Mouse (Mus musculus) heart, embryonic 12.5 days (tissue): ENCODE results near the gene Irak3. TPM values are rescaled to one million over a fixed set of nuclear protein-coding genes. Genes with fewer than 3 reads are reported as not detected.

Experiments
- ATAC-seq: fragments of 200-750 bp; cut with Nextera tagmentation; 2 replicates; pipeline ENCODE4 v1.8.0; 2017; ENCODE audit warnings: moderate TSS enrichment, moderate library complexity; ENCODE audit not compliant: insufficient number of reproducible peaks, low FRiP score
- H3K27ac ChIP-seq: fragments of 300-500 bp; sonication (generic); 2 replicates; pipeline ENCODE4 v1.5.1; 2016; ENCODE audit warnings: mild to moderate bottlenecking, moderate library complexity; ENCODE audit not compliant: poor library complexity, severe bottlenecking
- H3K27me3 ChIP-seq: fragments of 300-500 bp; sonication (generic); replicated peaks from 2 replicates; pipeline ENCODE4 v1.6.1; 2016; ENCODE audit warnings: mild to moderate bottlenecking, moderate library complexity
- H3K36me3 ChIP-seq: fragments of 300-500 bp; sonication (generic); 2 replicates; pipeline ENCODE4 v1.6.1; 2016; ENCODE audit warnings: mild to moderate bottlenecking, moderate library complexity
- H3K4me1 ChIP-seq: fragments of 300-500 bp; sonication (generic); replicated peaks from 2 replicates; pipeline ENCODE4 v1.6.1; 2016; ENCODE audit warnings: mild to moderate bottlenecking
- H3K4me2 ChIP-seq: fragments of 300-500 bp; sonication (generic); 2 replicates; pipeline ENCODE4 v1.6.1; 2016; ENCODE audit warnings: mild to moderate bottlenecking, moderate library complexity
- H3K4me3 ChIP-seq: fragments of 300-500 bp; sonication (generic); 2 replicates; pipeline ENCODE4 v1.5.1; 2016; ENCODE audit warnings: mild to moderate bottlenecking
- H3K9ac ChIP-seq: fragments of 300-500 bp; sonication (generic); 2 replicates; pipeline ENCODE4 v1.6.1; 2016; ENCODE audit warnings: mild to moderate bottlenecking, moderate library complexity
- H3K9me3 ChIP-seq: fragments of 300-500 bp; sonication (generic); replicated peaks from 2 replicates; pipeline ENCODE4 v1.6.1; 2016; ENCODE audit warnings: mild to moderate bottlenecking, moderate library complexity
- WGBS: fragments of 180-500 bp; shearing (Covaris S2); methylation state at CpG from one replicate; pipeline ENCODE4 v1.1.7; 2016; 5-methylcytosine and 5-hydroxymethylcytosine counted together
- polyA plus RNA-seq: library from polyadenylated mRNA; unstranded; fragments of >200 nt; fragmentation: Nextera tagmentation; extraction: Ambion mirVana; gene quantifications from 2 replicates; pipeline ENCODE4 v1.2.1, GENCODE M21; 2016

The Irak3 gene
- polyA plus RNA-seq, 1 experiment from 2014 or later: 0.20 TPM

GRCm38 (mm10) chr10:120202467-120203250 is 729 bp upstream of the Irak3 start:
- H3K4me3 ChIP-seq: no peak overlapping the region
- H3K4me2 ChIP-seq: peak overlapping the region; percentile 85
- no peak overlapping the region for H3K27ac ChIP-seq
- H3K4me1 ChIP-seq: 0 out of 2 replicates have a peak, but pooled peaks cover 4% of the 10 kb centered on the region
- 70% methylated on average over 16 of the region's 16 CpGs for WGBS
- H3K36me3 ChIP-seq: no peaks in the 10 kb centered on the region
- H3K9ac ChIP-seq: no peak overlapping the region
- H3K27me3 ChIP-seq: peaks cover 8% of the 10 kb centered on the region; the same call in 1 of the 2 replicates
- ATAC-seq: no peak
- H3K9me3 ChIP-seq: no peaks in the 10 kb centered on the region

GRCm38 (mm10) chr10:120201131-120201921 is 604 bp downstream of the Irak3 start, which contains the start of gene Tmbim4:
Tmbim4 (plus strand) TSS chr10:120201590.
- Histone ChIP-seq H3K9me3 (no peaks in the 10 kb centered on the region), H3K27me3 (peaks cover 15% of the 10 kb centered on the region; the same call in 1 of the 2 replicates), H3K4me1 (0 out of 2 replicates have a peak, but pooled peaks cover 4% of the 10 kb centered on the region), H3K27ac (no peak within 1 kb of the TSS), H3K4me3 (peak within 1 kb of the TSS; percentile 54), H3K36me3 (no peaks in the 10 kb centered on the region), H3K4me2 (peak within 1 kb of the TSS; percentile 85), H3K9ac (peak within 1 kb of the TSS; percentile 35)
- WGBS: 1% methylated on average over 62 of the region's 65 CpGs
- peak; percentile 80 for ATAC-seq

- H3K4me3 ChIP-seq: no peak overlapping the region
- 0 out of 2 replicates have a peak, but pooled peaks cover 4% of the 10 kb centered on the region for H3K4me1 ChIP-seq
- H3K27me3 ChIP-seq: peaks cover 15% of the 10 kb centered on the region; the same call in 1 of the 2 replicates
- H3K9me3 ChIP-seq: no peaks in the 10 kb centered on the region
- no peak for ATAC-seq
- H3K4me2 ChIP-seq: no peak overlapping the region
- H3K36me3 ChIP-seq: no peaks in the 10 kb centered on the region
- 79% methylated on average over 14 of the region's 14 CpGs for WGBS
- no peak overlapping the region for H3K27ac ChIP-seq
- H3K9ac ChIP-seq: no peak overlapping the region
These were observed 4.7 kb downstream of the Irak3 start for GRCm38 (mm10) chr10:120197061-120197835.

GRCm38 (mm10) chr10:120193255-120193654 is 8.7 kb downstream of the Irak3 start:
- H3K4me3 ChIP-seq: no peak overlapping the region

GRCm38 (mm10) chr10:120192278-120192677 is 9.7 kb downstream of the Irak3 start:
- Histone ChIP-seq H3K4me2 (no peak overlapping the region), H3K9me3 (no peaks in the 10 kb centered on the region), H3K4me3 (no peak overlapping the region), H3K4me1 (0 out of 2 replicates have a peak, but pooled peaks cover 6% of the 10 kb centered on the region), H3K9ac (no peak overlapping the region), H3K27me3 (peaks cover 3% of the 10 kb centered on the region; the same call in 1 of the 2 replicates), H3K27ac (no peak overlapping the region), H3K36me3 (no peaks in the 10 kb centered on the region)
- ATAC-seq: no peak
- 74% methylated on average over 4 of the region's 4 CpGs for whole genome bisulfite sequencing

More at GRCm38 (mm10) chr10:120193255-120193654, 8.7 kb downstream of the Irak3 start:
- Histone ChIP-seq H3K4me1 (0 out of 2 replicates have a peak, but pooled peaks cover 6% of the 10 kb centered on the region), H3K27me3 (peaks cover 13% of the 10 kb centered on the region; the same call in 1 of the 2 replicates), H3K9ac (no peak overlapping the region), H3K9me3 (no peaks in the 10 kb centered on the region), H3K27ac (no peak overlapping the region), H3K36me3 (no peaks in the 10 kb centered on the region), H3K4me2 (no peak overlapping the region)
- WGBS: 84% methylated on average over 8 of the region's 8 CpGs
- no peak for ATAC-seq

DNA sequence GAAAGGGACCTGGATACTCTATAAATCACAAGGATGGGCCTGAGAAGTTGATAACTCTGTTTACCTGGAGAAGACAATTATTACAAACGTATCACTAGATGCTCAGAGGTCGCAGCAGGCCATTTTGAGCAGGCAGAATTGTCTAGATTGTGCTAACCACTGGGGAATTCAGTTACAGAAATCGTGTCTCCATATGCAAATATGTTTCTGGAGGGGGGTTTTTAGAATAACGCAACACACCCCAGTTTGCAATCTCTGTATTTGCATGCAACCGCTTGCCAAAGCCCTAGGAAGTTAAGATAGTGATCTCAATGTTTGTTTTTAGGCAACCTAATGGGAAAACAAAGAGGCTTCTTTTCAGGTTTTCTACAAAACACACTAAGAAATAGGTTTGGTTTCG is 10.8 kb downstream of the Irak3 start:
- no peak for ATAC-seq
- Histone ChIP-seq H3K9me3 (peaks cover 6% of the 10 kb centered on the region; the same call in 1 of the 2 replicates), H3K4me1 (0 out of 2 replicates have a peak, but pooled peaks cover 6% of the 10 kb centered on the region), H3K9ac (no peak overlapping the region), H3K27ac (no peak overlapping the region), H3K36me3 (no peaks in the 10 kb centered on the region), H3K4me3 (no peak overlapping the region), H3K27me3 (no peaks in the 10 kb centered on the region), H3K4me2 (no peak overlapping the region)
- WGBS: 79% methylated on average over 6 of the region's 6 CpGs

DNA sequence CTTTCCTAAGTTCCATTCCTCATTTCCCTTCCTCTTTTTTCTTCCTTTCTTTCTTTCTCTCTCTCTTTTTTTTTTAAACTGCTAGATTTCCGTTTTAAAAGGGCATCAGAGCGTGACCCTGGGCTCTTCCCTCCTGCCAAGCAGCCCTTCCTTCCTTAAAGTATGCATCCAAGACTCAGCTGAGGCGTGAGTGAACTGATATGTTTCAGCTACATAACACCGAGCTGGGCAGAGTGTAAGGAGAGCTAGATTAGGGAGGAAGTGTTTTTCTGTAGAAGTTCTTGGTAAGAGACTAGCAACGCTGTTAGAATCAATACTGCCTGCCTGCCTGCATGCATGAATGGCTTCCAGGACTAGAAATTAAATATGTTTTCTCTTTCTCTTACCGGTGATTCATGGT is 12.1 kb downstream of the Irak3 start:
- Histone ChIP-seq H3K4me3 (no peak overlapping the region), H3K9ac (no peak overlapping the region), H3K27ac (no peak overlapping the region), H3K27me3 (no peaks in the 10 kb centered on the region; the same call in 1 of the 2 replicates), H3K36me3 (no peaks in the 10 kb centered on the region), H3K4me2 (no peak overlapping the region), H3K4me1 (0 out of 2 replicates have a peak, but pooled peaks cover 6% of the 10 kb centered on the region), H3K9me3 (peaks cover 6% of the 10 kb centered on the region; the same call in 1 of the 2 replicates)
- no peak for ATAC-seq
- WGBS: 36% methylated on average over 6 of the region's 6 CpGs

GRCm38 (mm10) chr10:120189276-120189675 is 12.7 kb downstream of the Irak3 start:
- no peak overlapping the region for H3K9ac ChIP-seq
- no peak for ATAC-seq
- peaks cover 6% of the 10 kb centered on the region; the same call in 1 of the 2 replicates for H3K9me3 ChIP-seq
- 0 out of 2 replicates have a peak, but pooled peaks cover 6% of the 10 kb centered on the region for H3K4me1 ChIP-seq
- 58% methylated on average over 11 of the region's 11 CpGs for WGBS
- no peaks in the 10 kb centered on the region for H3K36me3 ChIP-seq
- no peaks in the 10 kb centered on the region; the same call in 1 of the 2 replicates for H3K27me3 ChIP-seq
- no peak overlapping the region for H3K4me2 ChIP-seq
- H3K27ac ChIP-seq: no peak overlapping the region
- H3K4me3 ChIP-seq: no peak overlapping the region

DNA sequence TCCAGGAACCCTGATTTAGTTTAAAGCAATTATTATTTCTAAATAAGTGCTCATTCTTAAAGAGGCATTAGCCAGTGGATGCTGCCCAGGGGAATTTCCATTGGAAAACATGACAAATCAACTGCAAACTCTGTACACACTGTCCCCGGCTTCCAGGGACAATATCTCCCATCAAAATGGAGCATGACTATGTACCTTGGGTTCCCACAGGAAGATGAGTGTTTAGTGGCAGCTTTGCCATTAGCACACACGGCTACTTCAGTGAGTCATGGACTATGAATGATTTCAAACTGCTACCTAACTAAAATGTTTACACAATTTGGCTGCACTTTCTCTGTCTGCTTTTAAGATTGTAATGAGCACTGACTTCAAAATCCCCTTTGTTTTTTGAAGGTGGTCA is 13.4 kb downstream of the Irak3 start:
- H3K4me3 ChIP-seq: no peak overlapping the region
- H3K4me1 ChIP-seq: 0 out of 2 replicates have a peak, but pooled peaks cover 6% of the 10 kb centered on the region
- no peak for ATAC-seq
- WGBS: 56% methylated on average over 2 of the region's 2 CpGs
- no peak overlapping the region for H3K4me2 ChIP-seq
- H3K36me3 ChIP-seq: no peaks in the 10 kb centered on the region
- no peaks in the 10 kb centered on the region; the same call in 1 of the 2 replicates for H3K27me3 ChIP-seq
- no peak overlapping the region for H3K27ac ChIP-seq
- no peak overlapping the region for H3K9ac ChIP-seq
- peaks cover 6% of the 10 kb centered on the region; the same call in 1 of the 2 replicates for H3K9me3 ChIP-seq

DNA sequence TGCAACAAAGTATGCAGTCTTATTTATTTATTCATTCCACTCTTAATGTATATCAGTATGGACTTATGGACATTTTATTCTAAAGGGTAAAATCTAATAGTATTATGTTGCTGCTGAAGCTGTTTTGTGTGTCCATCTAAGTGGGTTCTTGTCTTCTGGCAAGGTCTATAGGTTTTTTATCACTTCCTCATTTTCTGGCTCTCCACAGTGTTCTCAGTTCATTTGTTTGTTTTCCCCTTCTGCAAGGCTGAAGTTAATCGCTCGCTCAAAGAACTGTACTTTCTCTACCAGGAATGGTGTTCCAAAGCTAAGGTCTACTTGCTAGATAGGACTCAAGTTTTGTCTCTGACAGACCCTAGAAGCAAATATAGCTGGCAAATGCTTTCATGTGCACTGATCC is 18.6 kb downstream of the Irak3 start:
- Histone ChIP-seq H3K4me2 (no peak overlapping the region), H3K9me3 (peaks cover 14% of the 10 kb centered on the region)

More for the DNA sequence above, 18.6 kb downstream of the Irak3 start:
- no peak overlapping the region for H3K4me3 ChIP-seq
- H3K36me3 ChIP-seq: no peaks in the 10 kb centered on the region
- no peak overlapping the region for H3K27ac ChIP-seq
- no peaks in the 10 kb centered on the region for H3K4me1 ChIP-seq
- no peak for ATAC-seq
- no peak overlapping the region for H3K9ac ChIP-seq
- WGBS: 72% methylated on average over 2 of the region's 2 CpGs
- H3K27me3 ChIP-seq: no peaks in the 10 kb centered on the region; the same call in 1 of the 2 replicates
